ENCODE assay signal across 8 mouse cellular contexts in genomic region chr6:83831606-83832123, GRCm38 (mm10). TPM values are rescaled to one million over a fixed set of nuclear protein-coding genes. Genes with fewer than 3 reads are reported as not detected.
DNase-seq lines count a peak whose midpoint lies in the region; ATAC-seq lines count a peak whose summit lies in the region.

Gene Paip2b (minus strand): TSS chr6:83831741.

- no peaks in the 10 kb centered on the region for H3K36me3 ChIP-seq in hindbrain, embryonic 11.5 days (ENCODE audit: control insufficient read depth, insufficient read depth, low read length)

- H3K4me3 ChIP-seq in hindbrain, embryonic 11.5 days (ENCODE audit: low read depth, low read length): peak within 1 kb of the TSS; percentile 70

- no peaks in the 10 kb centered on the region for H3K27me3 ChIP-seq in hindbrain, embryonic 11.5 days (ENCODE audit: control insufficient read depth, insufficient read depth, low read length)

- peak; percentile 99 for DNase-seq in Muller cell, postnatal 12 days (ENCODE audit: inconsistent ontology term)
- DNase-seq in cerebellum, adult 9-11 months: peak; percentile 100
- peak; percentile 99 to 100 for DNase-seq in frontal cortex, adult 2 months (ENCODE audit: extremely low spot score in 1 of 2, low spot score in 1 of 2)
- DNase-seq in hindbrain, embryonic 11.5 days (ENCODE audit: low spot score): peak; percentile 98
- peak; percentile 99 for DNase-seq in layer of hippocampus, postnatal 10 days (ENCODE audit: low spot score in 2 of 2)
- DNase-seq in lung, postnatal 10 days: peak; percentile 99
- DNase-seq in ovary, postnatal 36 days (ENCODE audit: low spot score): peak; percentile 96
- DNase-seq in thymus, postnatal 25 days: peak; percentile 98

- no peaks in the 10 kb centered on the region for H3K4me1 ChIP-seq in hindbrain, embryonic 11.5 days (replicated peaks; ENCODE audit: control insufficient read depth, insufficient read depth, low read length)

- ATAC-seq in hindbrain, embryonic 11.5 days (ENCODE audit: low FRiP score): peak; percentile 99

- peak within 1 kb of the TSS; percentile 75 for H3K4me2 ChIP-seq in hindbrain, embryonic 11.5 days (replicated peaks; ENCODE audit: low read depth, low read length)

- peak within 1 kb of the TSS; percentile 78 for H3K9ac ChIP-seq in hindbrain, embryonic 11.5 days (ENCODE audit: low read depth, low read length)

- no peaks in the 10 kb centered on the region for H3K9me3 ChIP-seq in hindbrain, embryonic 11.5 days (ENCODE audit: control insufficient read depth, low read length)

- H3K27ac ChIP-seq in hindbrain, embryonic 11.5 days (ENCODE audit: low read depth, low read length): peak within 1 kb of the TSS; percentile 73

- WGBS in hindbrain, embryonic 11.5 days: under 1% methylated on average over 32 of the region's 37 CpGs

RNA-seq across cellular contexts. Expression of gene Paip2b, which starts in this region (rescaled TPM):
- 38.8 and 45.7 TPM in 2 replicates for polyA plus RNA-seq in frontal cortex, adult 2 months (2012; rRNA removed)
- polyA plus RNA-seq in hindbrain, embryonic 11.5 days (2014; fragmentation: Nextera tagmentation; extraction: Ambion mirVana): 22.2 and 22.3 TPM in 2 replicates
- total RNA-seq in layer of hippocampus, postnatal 10 days (2021): 10 to 100 TPM; 42.4 to 43.3 TPM

Comparison
In these comparisons a context has a peak if more than half of its experiments do, and no peak if none do; other contexts are left out.
1. Peak in every context shown above with its lines: DNase-seq, ATAC-seq, H3K4me3 ChIP-seq and H3K27ac ChIP-seq.